Mouse (Mus musculus) intestine, embryonic 14.5 days (tissue): ENCODE data around the gene Rara. TPM values are rescaled to one million over a fixed set of nuclear protein-coding genes. Genes with fewer than 3 reads are reported as not detected.
A peak's percentile ranks its signal among the peaks of the same experiment; 100 is the strongest.
"Not testable (repeated sequence)": the region's sequence is repeated elsewhere in the genome, so short reads cannot be mapped to it uniquely, and the experiment has no call there.

ENCODE experiments used
- ATAC-seq: fragments of 200-750 bp; cut with Nextera tagmentation; replicated peaks from 2 replicates; pipeline ENCODE4 v1.8.0; 2017; ENCODE audit warnings: low read depth, moderate number of reproducible peaks, moderate TSS enrichment, moderate library complexity; ENCODE audit not compliant: low FRiP score, low TSS enrichment
- DNase-seq: peaks from one replicate; pipeline ENCODE4 v3.0.0-alpha.2; 2018; ENCODE audit warnings: low spot score
- H3K27ac ChIP-seq: fragments of 300-500 bp; sonication (generic); 2 replicates; pipeline ENCODE4 v1.5.1; 2014; ENCODE audit warnings: low read depth, mild to moderate bottlenecking, control low read depth
- H3K27me3 ChIP-seq: fragments of 300-500 bp; sonication (generic); replicated peaks from 2 replicates; pipeline ENCODE4 v1.6.1; 2014; ENCODE audit warnings: low read length, control low read depth; ENCODE audit not compliant: control insufficient read depth, insufficient read depth
- H3K36me3 ChIP-seq: fragments of 300-500 bp; sonication (generic); 2 replicates; pipeline ENCODE4 v1.6.1; 2014; ENCODE audit warnings: low read length, control low read depth; ENCODE audit not compliant: control insufficient read depth, insufficient read depth
- H3K4me1 ChIP-seq: fragments of 300-500 bp; sonication (generic); replicated peaks from 2 replicates; pipeline ENCODE4 v1.6.1; 2014; ENCODE audit warnings: low read length, control low read depth, mixed read lengths; ENCODE audit not compliant: control insufficient read depth, insufficient read depth
- H3K4me2 ChIP-seq: fragments of 300-500 bp; sonication (generic); 2 replicates; pipeline ENCODE4 v1.6.1; 2014; ENCODE audit warnings: low read length
- H3K4me3 ChIP-seq: fragments of 300-500 bp; sonication (generic); 2 replicates; pipeline ENCODE4 v1.5.1; 2014; ENCODE audit warnings: low read depth, low read length, control low read depth, mixed read lengths
- H3K9ac ChIP-seq: fragments of 300-500 bp; sonication (generic); 2 replicates; pipeline ENCODE4 v1.6.1; 2014; ENCODE audit warnings: mild to moderate bottlenecking, low read length
- H3K9me3 ChIP-seq: fragments of 300-500 bp; sonication (generic); 2 replicates; pipeline ENCODE4 v1.6.1; 2016; ENCODE audit warnings: low read length, control low read depth; ENCODE audit not compliant: control insufficient read depth
- WGBS: fragments of 180-500 bp; shearing (Covaris S2); extraction: QIAGEN DNeasy Blood & Tissue Kit; methylation state at CpG from one replicate; pipeline ENCODE4 v1.1.7; 2014; 5-methylcytosine and 5-hydroxymethylcytosine counted together
- polyA plus RNA-seq: library from polyadenylated mRNA; unstranded; fragments of >200 nt; fragmentation: Nextera tagmentation; extraction: Ambion mirVana; gene quantifications from 2 replicates; pipeline ENCODE4 v1.2.1, GENCODE M21; 2014

The Rara gene
- polyA plus RNA-seq, 1 experiment from 2014 or later: 42.4 TPM

DNA sequence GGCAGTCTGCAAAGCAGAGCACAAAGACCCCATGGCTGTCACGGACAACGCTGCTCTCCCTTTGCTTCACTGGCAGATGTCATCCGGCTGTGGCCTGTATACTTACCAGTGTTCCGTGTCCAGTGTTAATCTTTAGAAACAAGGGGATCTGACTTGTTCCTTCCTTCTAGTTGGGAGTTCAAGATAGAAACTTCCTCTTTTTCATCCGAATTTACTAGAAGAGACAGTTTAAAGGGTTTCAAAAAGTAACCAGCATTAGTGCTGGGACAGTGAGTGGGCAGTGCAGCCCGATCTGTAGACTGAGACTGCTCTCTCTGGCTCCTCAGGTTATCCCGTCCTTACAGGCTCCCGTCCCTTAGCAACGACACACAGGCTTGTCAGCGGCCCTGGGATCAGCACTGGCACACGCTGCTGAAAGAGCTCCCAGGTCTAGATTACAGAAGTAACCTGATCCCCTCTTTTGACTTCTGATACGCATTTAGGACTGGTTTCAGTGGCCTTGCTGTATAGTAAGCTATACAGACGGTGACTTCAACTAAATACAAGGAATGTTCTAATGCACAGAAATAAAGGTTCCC lies 10.1 kb upstream of the Rara start:
- H3K36me3 ChIP-seq: peaks cover 60% of the 10 kb centered on the region
- no peak overlapping the region for H3K4me3 ChIP-seq
- no peaks in the 10 kb centered on the region for H3K27me3 ChIP-seq
- no peak overlapping the region for H3K9ac ChIP-seq
- DNase-seq (no peak), ATAC-seq (no peak)
- H3K4me2 ChIP-seq: no peak overlapping the region
- 69% methylated on average over 13 of the region's 13 CpGs for WGBS
- H3K27ac ChIP-seq: no peak overlapping the region; the same call in 1 of the 2 replicates
- H3K4me1 ChIP-seq: peaks cover 6% of the 10 kb centered on the region
- no peaks in the 10 kb centered on the region for H3K9me3 ChIP-seq

DNA sequence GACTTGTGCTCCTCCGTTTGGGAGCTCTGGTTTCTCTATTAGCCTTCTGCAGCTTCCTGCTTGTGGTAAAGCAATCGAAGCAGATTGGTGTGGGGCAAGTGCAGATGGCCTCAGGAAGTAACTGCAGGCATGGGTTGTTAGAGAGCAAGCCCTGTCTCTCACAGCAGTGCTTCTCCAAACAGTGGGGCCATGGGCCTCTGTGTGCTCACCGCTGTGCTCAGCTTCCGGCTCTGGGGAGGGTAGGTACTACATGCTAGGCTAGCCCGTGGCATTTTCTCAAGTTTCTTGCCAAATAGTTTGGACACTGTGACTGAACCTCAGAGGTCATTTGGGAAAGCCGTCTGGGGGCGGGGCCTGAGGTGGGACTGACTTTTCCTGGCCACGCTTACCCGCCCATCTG lies 9.4 kb upstream of the Rara start:
- DNase-seq (no peak), ATAC-seq (no peak)
- Histone ChIP-seq H3K4me3 (no peak overlapping the region), H3K36me3 (peaks cover 54% of the 10 kb centered on the region), H3K27me3 (no peaks in the 10 kb centered on the region), H3K4me2 (no peak overlapping the region), H3K27ac (no peak overlapping the region), H3K4me1 (peaks cover 8% of the 10 kb centered on the region), H3K9ac (no peak overlapping the region), H3K9me3 (no peaks in the 10 kb centered on the region)
- WGBS: 65% methylated on average over 9 of the region's 9 CpGs

DNA sequence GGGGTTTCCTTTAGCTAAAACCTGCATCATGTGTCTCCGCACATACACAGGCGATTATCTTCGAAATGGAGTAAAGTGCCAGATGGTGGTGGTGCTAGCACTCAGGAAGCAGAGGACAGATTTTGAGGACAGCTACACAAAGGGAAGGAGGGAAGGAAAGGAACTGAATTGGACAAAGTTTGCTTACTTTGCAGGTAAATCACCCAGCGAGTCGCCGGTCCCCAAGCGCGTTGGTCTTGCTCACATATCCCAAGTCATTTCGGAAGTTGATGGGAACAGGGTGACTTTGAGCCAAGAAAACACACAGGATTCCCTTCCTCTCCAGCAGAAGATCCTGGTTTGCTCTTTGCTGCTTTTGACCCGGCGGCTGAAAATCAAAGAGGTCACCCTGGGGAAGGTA lies 8.6 kb upstream of the Rara start:
- no peaks in the 10 kb centered on the region for H3K27me3 ChIP-seq

DNA sequence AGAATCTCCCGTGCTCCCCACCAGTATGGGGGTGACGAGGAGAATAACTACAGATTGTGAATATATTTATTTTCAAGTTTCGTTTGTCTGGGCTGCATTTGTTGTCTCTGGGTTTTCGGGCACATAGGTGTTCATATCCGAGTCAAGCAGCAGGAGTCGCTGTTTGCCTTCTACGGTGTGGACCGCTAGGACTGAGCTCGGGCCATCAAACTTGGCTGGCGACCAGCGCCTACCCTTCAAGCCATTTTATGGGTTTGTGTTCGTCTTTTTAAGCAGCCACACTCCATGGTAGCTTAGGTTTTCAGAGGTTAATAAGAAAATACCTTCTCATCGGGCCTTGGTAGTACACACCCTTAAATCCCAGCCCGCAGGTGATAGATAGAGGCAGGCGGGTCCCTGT lies 5.8 kb upstream of the Rara start:
- not testable (repeated sequence) for H3K27ac ChIP-seq, H3K9me3 ChIP-seq, H3K9ac ChIP-seq, H3K27me3 ChIP-seq, H3K4me3 ChIP-seq, ATAC-seq, H3K4me2 ChIP-seq
- H3K4me1 ChIP-seq: peaks cover 43% of the 10 kb centered on the region
- peaks cover 33% of the 10 kb centered on the region for H3K36me3 ChIP-seq
- peak; percentile 80 for DNase-seq
- WGBS: 50% methylated on average over 15 of the region's 15 CpGs

More for the DNA sequence above, 8.6 kb upstream of the Rara start:
- Histone ChIP-seq H3K27ac (no peak overlapping the region), H3K4me1 (peaks cover 15% of the 10 kb centered on the region), H3K4me3 (no peak overlapping the region), H3K9me3 (no peaks in the 10 kb centered on the region), H3K36me3 (peaks cover 46% of the 10 kb centered on the region), H3K4me2 (no peak overlapping the region), H3K9ac (no peak overlapping the region)
- DNase-seq (no peak), ATAC-seq (no peak)
- 92% methylated on average over 11 of the region's 11 CpGs for WGBS

DNA sequence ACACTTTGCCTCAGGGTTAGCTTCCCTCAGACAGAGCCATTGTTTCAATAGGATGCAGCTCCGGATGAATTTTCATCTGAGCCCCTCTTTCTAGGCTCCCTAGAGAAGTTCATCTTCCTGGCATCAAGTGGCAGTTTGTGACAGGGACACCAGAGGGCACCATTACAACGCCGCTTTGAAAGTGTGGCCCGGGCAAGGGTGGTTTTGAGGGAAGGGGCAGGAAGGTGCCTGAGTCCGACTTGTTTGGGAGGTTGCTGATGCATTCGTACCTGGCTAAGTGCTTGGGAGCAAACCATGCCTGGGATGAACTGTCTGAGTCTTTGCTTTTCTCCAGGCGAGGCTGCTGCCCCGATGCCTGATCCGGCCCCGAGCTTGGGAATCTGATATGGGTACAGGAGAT lies 5.3 kb upstream of the Rara start:
- Histone ChIP-seq H3K36me3 (peaks cover 28% of the 10 kb centered on the region), H3K27ac (peak overlapping the region; percentile 88), H3K4me1 (peaks cover 47% of the 10 kb centered on the region), H3K4me2 (peak overlapping the region; percentile 13; the same call in 1 of the 2 replicates)
- DNase-seq: peak; percentile 89
- not testable (repeated sequence) for H3K4me3 ChIP-seq, H3K27me3 ChIP-seq, ATAC-seq, H3K9me3 ChIP-seq, H3K9ac ChIP-seq
- 42% methylated on average over 10 of the region's 10 CpGs for WGBS

DNA sequence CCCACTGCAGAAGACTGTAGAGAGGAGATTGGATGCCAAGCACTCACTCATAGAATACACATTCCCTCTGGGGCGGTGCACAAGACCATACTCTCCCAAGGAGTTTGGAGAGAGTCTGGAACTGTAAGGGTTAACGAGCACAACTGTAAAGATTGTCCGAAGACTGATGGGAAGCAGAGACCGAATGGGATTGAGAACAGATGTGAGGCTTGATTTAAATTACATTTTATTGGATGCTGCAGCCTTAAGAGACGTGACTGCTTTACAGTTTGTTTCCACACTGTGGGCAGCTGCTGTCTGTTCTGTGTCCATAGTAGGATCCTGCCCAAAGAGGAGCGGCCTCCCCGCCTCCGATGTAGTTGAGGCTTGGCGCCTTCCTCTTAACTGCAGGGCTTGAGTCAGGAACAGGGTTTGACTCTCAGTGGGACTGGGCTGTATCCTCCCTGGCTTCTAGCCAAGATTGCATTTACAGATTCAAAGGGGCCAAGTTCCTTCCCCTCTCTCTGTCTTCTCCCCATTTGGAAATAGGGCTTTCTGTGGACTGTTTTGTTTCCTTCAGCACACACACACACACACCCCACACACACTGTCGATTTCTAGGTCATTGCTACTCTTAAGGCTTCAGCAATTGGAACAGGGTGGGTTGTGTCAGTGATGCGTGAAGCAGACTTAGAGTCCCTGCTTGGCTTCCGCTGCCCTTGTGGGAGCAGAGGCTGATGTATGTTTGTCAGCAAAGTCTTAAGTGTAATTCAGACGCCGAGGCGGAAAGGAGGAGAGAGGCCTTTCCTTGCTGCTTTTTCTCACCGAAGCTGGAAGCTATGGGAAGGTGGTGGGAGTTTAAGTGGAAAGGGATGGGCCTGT lies 4.5 kb upstream of the Rara start:
- Histone ChIP-seq H3K36me3 (peaks cover 21% of the 10 kb centered on the region), H3K4me1 (peaks cover 54% of the 10 kb centered on the region), H3K27ac (peak overlapping the region; percentile 88), H3K4me2 (peak overlapping the region; percentile 26; the same call in 1 of the 2 replicates)
- WGBS: 26% methylated on average over 16 of the region's 16 CpGs
- ATAC-seq (peak; percentile 78), DNase-seq (peak; percentile 76)
- H3K4me3 ChIP-seq, H3K9me3 ChIP-seq, H3K9ac ChIP-seq, H3K27me3 ChIP-seq: not testable (repeated sequence)

DNA sequence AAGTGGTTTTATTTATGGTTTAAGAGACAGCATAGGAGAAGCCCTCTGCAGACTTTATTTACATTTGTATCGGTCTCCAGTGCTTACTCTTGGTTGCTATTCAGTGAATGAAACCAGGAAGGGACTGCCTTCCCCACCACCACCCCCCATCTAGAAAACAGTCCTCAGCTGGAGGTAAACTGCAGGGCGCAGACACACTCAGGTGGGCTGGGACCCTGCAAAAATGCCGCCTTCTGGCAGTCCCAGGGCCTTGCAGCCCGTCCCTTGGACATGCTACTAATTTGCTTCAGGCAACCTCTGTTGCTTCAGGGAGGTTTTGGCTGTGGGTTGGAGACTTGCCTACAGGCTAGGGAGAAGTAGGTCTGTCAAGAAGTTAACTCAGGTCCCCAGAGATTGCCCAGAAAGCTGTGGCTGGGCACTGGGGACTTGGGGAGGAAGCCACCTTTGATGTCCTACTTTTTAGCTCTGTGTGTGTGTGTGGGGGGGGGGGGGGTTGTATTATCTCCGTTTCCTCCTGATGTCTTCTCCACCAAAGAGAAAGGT lies 2.9 kb upstream of the Rara start:
- Histone ChIP-seq H3K4me3 (no peak overlapping the region), H3K27me3 (no peaks in the 10 kb centered on the region), H3K36me3 (peaks cover 13% of the 10 kb centered on the region; the same call in 1 of the 2 replicates), H3K9ac (no peak overlapping the region), H3K4me2 (no peak overlapping the region; the same call in 1 of the 2 replicates), H3K4me1 (peaks cover 70% of the 10 kb centered on the region), H3K9me3 (no peaks in the 10 kb centered on the region), H3K27ac (peak overlapping the region; percentile 88)
- ATAC-seq (no peak), DNase-seq (no peak)
- WGBS: 38% methylated on average over 5 of the region's 5 CpGs

DNA sequence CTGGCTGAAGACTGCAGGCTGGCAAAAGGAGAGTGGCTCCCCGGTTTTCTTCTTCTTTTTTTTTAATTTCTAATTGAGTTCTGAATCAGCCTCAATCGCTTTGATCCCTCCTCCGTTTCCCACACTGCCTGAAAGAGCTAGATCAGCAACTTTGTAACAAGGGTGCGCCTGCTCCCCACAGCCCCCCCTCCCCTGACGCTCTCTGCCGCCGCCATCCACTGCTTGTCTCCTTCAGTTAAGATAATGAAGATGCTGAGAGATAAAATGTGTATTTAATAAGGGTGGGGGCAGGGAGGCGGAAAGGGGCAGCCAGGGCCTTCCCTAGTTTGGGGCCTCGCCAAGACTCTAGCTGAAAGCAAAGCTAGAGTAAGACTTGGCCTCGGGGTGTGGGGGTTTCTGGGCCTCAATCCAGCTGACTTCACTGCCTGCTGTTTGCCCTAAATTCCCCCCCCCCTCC lies 2.3 kb upstream of the Rara start:
- H3K4me2 ChIP-seq: peak overlapping the region; percentile 30
- ATAC-seq (no peak), DNase-seq (peak; percentile 71)
- H3K27me3 ChIP-seq: no peaks in the 10 kb centered on the region
- no peak overlapping the region for H3K4me3 ChIP-seq
- WGBS: 7% methylated on average over 10 of the region's 10 CpGs
- H3K9me3 ChIP-seq: no peaks in the 10 kb centered on the region
- H3K36me3 ChIP-seq: peaks cover 9% of the 10 kb centered on the region; the same call in 1 of the 2 replicates
- H3K27ac ChIP-seq: peak overlapping the region; percentile 88
- H3K4me1 ChIP-seq: peaks cover 75% of the 10 kb centered on the region
- H3K9ac ChIP-seq: no peak overlapping the region
